Mouse (Mus musculus) megakaryocyte-erythroid progenitor cell, adult 5-6 weeks (primary cell): ENCODE data around the gene Faim2. TPM values are rescaled to one million over a fixed set of nuclear protein-coding genes. Genes with fewer than 3 reads are reported as not detected.

Experiments used
- ATAC-seq: replicated peaks from 2 replicates; pipeline ENCODE4 v1.8.0; 2016; ENCODE audit warnings: mild to moderate bottlenecking, inconsistent platforms; ENCODE audit not compliant: severe bottlenecking, poor library complexity, low FRiP score, low TSS enrichment
- total RNA-seq, 2 experiments: library from RNA; stranded (forward) in 1 of 2; stranded (reverse) in 1 of 2; fragments of 200-1000, 215-1000 nt in 1 of 2; fragments of >200 nt in 1 of 2; fragmentation: Nextera tagmentation in 1 of 2; gene quantifications; 2 replicates each; pipeline ENCODE4 v1.2.3; 2014 to 2017

The Faim2 gene
- total RNA-seq, 2 experiments from 2014 or later = not detected

GRCm38 (mm10) chr15:99511797-99512525 lies 16.0 kb downstream of the Faim2 start:
- ATAC-seq = no peak

- ATAC-seq = no peak
Observed at GRCm38 (mm10) chr15:99510621-99511020, 17.3 kb downstream of the Faim2 start.

- no peak for ATAC-seq
Observed at GRCm38 (mm10) chr15:99509840-99510239, 18.1 kb downstream of the Faim2 start.

GRCm38 (mm10) chr15:99505324-99506095 lies 22.5 kb downstream of the Faim2 start:
- no peak for ATAC-seq

GRCm38 (mm10) chr15:99503256-99503655 lies 24.7 kb downstream of the Faim2 start:
- ATAC-seq = no peak

GRCm38 (mm10) chr15:99502311-99502831 lies 25.6 kb downstream of the Faim2 start:
- ATAC-seq = no peak

GRCm38 (mm10) chr15:99501292-99502260 lies 26.4 kb downstream of the Faim2 start:
- ATAC-seq = no peak

GRCm38 (mm10) chr15:99500320-99500719 lies 27.6 kb downstream of the Faim2 start:
- ATAC-seq = no peak

- no peak for ATAC-seq
Observed at GRCm38 (mm10) chr15:99499726-99500125, 28.2 kb downstream of the Faim2 start.

- ATAC-seq = no peak
Observed at GRCm38 (mm10) chr15:99498781-99499180, 29.2 kb downstream of the Faim2 start.

- no peak for ATAC-seq
Observed at GRCm38 (mm10) chr15:99498356-99498755, 29.6 kb downstream of the Faim2 start.

GRCm38 (mm10) chr15:99497527-99498242 lies 30.3 kb downstream of the Faim2 start:
- no peak for ATAC-seq

- ATAC-seq = peak; percentile 61
Observed at GRCm38 (mm10) chr15:99497061-99497460, 30.9 kb downstream of the Faim2 start.

- ATAC-seq = no peak
Observed at GRCm38 (mm10) chr15:99484745-99485144, 43.2 kb downstream of the Faim2 start.

GRCm38 (mm10) chr15:99475814-99476213 lies 52.2 kb downstream of the Faim2 start:
- no peak for ATAC-seq

GRCm38 (mm10) chr15:99474576-99474926 lies 53.4 kb downstream of the Faim2 start, which contains the start of gene Bcdin3d:
Gene Bcdin3d (minus strand): TSS chr15:99474730.
- peak; percentile 78 for ATAC-seq

- peak; percentile 47 for ATAC-seq
Observed at GRCm38 (mm10) chr15:99473801-99474575, 54.0 kb downstream of the Faim2 start.

GRCm38 (mm10) chr15:99472972-99473371 lies 55.0 kb downstream of the Faim2 start:
- no peak for ATAC-seq
